Mouse (Mus musculus): ENCODE data around the gene Carmil1.
"Not testable (repeated sequence)": the region's sequence is repeated elsewhere in the genome, so short reads cannot be mapped to it uniquely, and the experiment has no call there.

Gene Carmil1

DNA sequence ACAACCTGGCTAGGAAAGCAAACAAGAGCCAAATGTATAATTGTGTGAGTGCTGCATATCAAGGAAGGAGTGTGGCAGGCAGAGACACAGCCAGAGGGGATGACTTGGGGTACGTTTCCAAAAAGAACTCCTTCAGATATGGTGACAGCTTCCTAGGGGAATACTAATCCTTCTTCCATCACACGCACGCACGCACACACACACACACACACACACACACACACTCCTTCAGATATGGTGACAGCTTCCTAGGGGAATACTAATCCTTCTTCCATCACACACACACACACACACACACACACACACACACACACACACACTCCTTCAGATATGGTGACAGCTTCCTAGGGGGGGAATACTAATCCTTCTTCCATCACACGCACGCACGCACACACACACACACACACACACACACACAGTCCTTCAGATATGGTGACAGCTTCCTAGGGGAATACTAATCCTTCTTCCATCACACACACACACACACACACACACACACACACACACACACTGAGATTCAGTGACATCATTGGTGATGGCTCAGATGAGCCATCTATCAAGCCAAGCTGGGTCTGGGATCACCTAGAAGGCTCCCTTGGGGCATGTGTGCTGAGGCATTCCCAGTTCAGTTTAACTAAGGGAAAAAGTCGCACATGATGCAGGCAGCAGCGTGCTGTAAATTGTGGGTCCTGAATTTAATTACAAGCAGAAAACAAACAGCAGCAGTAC lies 175.8 kb downstream of the Carmil1 start:
- not testable (repeated sequence) for DNase-seq (ENCODE audit: low spot score in 2 of 2)

DNA sequence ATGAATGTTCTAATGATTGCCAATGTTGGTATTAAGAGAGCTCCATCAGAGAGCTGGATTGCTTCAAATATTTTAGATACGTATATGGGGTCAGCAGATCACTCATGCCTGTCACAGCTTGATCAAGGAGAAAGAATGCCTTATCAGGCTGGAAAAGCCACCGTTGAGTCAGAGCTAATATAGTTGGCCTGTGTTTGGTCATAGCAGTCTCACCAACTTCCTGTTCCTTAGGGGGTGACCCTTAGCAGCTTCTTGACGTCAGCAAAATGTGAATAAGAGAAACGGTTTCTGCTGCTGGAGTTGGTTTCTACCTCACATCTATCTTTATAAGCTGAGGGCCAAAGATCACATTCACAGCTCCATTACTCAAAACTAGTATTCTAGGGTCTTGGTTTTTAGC lies 176.6 kb downstream of the Carmil1 start:
- DNase-seq (ENCODE audit: low spot score in 2 of 2): no peak

DNA sequence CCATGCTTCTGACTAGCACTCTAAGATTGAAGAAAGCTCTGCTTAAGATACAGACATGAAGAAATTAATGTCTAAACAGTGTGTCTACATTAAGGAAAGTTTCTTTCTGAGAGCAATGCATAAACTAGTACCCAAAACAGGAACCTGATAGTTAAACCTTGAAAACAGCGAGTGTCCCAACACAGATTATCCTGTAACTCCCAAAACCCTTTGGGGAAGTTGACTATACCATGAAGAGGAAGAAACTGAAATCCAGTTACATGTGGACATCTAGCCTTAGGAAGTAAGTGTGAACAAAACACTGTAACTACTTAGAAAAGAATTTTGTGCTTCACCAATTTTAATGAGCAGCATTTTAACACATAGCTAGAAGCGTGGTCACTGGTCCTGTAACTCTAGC lies 177.4 kb downstream of the Carmil1 start:
- no peak for DNase-seq (ENCODE audit: low spot score in 2 of 2)

DNA sequence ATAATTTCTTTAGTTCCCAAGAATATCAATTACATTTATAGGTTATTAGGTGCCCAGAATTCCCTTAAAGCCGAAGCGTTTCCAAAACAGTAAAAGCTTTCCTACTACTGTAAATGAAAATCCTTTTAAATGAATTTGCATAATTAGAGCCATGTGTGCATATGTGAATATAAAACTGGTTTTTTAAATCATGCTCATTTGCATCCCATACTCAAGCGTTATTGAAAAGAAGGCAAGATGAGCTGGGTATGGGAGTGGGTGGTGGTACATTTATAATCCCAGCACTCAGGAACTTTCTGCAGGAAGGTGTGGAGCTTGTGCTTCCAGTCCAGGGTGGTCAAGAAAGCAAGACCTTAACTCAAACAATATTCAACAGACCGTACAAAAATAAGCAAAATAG lies 178.3 kb downstream of the Carmil1 start:
- DNase-seq (ENCODE audit: low spot score in 2 of 2): no peak

DNA sequence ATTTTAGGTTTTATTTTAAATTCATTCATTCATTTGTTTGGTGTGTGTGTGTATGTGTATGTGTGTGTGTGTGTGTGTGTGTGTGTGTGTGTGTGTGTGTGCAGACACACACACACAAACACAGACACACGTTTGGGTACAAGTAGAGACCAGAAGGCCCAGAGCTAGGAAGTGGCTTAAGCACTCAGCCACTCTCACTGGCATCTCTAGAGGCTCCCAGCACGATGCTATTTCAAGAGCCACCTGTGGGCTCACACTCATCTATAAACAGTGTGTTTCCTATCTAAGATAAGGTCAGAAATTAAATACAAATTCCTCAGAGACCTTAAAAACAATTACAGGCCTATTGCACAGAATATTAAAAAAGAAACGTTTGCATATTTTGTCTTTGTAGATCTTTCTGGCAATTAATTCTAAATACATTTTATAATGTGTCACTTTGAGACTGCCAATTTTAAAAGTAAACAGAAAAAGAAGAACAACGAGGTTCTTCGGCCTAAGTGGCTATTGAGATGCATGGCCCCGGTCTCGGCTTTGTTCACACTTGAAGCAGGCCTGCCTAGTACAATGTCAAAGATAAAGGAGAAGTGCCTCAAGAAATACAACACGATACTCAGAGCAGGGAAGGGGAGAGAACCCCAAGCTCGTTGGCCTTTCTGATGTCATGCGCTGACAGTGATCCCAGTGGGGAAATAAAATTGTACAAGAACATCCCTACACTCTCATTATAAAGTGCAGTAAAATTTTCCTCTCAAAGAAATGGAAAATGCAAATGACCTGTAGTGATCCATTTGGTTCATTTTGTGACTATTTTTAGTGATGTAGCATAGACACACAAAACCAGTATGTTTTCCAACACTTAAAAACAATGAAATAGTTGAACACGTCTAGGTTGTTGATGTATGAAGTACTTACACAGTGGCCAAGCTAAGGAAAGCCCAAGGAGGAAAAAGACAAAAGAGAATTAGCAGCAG lies 179.2 kb downstream of the Carmil1 start:
- no peak for DNase-seq (ENCODE audit: low spot score in 2 of 2)

DNA sequence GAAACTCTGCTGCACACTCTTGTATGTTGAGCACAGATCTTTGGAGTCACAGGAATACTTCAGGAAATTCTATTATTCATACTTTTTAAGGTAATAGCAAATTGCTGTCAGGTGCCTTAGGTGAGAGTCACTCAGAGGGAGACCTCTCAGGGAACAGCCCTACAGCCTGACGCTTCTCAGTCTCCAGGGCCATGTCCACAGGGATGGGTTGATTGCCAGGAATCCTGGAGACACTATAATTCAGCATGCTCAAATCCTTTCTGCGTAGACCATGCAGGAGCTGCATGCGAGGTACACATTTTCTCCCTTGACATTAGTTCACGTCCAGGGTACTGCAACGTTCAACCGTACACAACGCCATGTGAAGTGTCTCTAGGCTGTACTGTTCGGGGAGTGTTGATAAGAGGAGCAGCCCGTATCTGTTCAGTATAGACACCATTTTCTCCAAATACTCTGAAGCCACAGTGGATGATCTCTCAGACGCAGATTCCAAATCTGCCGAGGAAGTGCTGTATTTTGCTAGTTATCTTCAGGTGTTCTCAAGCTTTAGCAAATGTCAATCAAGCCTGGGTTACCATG lies 180.0 kb downstream of the Carmil1 start:
- no peak for DNase-seq (ENCODE audit: low spot score in 2 of 2)

DNA sequence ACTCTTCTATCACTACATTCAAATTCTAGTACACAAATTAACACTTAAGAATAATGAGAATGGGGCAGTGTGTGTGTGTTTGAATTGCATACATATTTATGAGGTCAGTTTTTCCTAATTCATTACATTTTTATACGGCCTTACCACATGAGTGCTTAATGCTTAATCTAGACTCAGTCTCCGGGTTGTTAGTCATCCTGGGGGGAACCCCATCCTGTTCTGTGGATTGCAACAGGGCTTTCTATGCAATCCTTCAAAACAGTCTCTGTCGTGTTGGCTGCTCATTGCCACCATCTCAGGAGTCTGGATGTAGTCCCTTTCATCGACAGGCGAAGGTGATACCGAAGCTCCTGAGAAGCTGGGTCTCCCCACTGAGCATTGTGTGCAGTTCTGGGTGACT lies 184.0 kb downstream of the Carmil1 start:
- no peak for DNase-seq (ENCODE audit: low spot score in 2 of 2)

DNA sequence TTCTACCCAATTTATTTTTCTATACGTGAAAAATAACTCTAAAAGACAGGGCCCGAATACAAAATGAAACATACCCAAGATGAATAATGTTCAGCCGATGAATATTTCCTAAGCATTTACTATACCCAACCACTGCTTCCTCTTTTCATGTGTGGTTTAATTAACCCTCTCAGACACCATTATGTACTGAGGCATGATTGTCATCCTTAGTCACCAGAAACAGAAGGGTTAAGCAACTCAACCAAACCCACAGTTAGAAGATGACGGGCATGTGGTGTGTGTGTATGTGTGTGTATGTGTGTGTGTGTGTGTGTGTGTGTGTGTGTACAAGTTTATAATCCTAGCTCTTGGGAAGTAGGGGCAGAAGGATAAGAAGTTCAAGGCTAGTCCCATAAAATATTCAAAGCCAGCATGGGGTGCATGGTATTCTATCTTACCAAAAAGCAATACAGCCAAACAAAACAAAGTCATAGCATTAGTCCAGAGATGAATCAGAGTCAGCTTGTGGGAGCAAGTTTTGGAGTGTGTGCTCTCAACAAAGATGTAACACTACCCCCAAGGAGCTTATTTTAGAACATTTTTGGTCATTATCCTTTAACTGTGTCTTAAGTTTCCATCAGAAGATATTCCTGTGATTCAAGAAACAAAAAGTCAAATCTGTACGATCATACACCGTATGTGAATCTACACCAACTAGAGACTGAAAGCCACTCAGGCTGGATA lies 185.6 kb downstream of the Carmil1 start:
- no peak for DNase-seq (ENCODE audit: low spot score in 2 of 2)

DNA sequence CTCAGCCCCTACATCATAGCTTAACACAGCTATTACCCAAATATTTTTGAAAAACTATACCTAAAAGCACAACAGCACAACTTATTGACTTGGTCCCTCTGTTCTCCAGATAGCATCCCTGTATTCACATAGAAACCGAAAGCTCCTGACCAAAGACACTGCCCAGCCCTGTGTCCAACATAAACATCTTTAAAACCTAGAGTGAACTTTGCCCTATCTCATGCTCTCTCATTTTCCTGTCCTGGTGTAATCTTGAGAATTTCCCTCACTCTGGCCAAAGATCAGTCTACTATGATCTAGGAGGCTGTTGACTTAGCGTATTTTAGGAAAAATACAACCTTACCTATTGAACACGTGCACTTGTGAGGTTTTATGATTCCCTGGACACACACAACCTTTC lies 187.5 kb downstream of the Carmil1 start:
- DNase-seq (ENCODE audit: low spot score in 2 of 2): no peak

DNA sequence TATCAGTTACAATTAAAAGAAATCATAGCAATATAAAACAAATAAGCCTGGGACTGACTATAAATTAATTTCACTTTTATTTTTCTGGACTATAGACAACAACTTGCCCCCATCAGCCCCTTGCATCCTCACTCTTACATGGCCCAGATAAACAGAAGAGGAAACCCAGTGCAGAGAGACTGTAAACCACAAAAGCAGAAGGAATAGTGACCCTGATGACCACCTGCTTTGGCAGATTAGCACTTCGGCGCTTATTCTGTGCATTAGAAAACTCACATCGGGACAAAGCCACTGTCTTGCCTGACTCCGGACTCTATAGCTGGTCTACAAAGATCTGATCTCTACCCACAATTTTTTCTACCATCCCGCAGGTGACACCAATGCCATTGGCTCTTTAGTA lies 188.5 kb downstream of the Carmil1 start:
- no peak for DNase-seq (ENCODE audit: low spot score in 2 of 2)

DNA sequence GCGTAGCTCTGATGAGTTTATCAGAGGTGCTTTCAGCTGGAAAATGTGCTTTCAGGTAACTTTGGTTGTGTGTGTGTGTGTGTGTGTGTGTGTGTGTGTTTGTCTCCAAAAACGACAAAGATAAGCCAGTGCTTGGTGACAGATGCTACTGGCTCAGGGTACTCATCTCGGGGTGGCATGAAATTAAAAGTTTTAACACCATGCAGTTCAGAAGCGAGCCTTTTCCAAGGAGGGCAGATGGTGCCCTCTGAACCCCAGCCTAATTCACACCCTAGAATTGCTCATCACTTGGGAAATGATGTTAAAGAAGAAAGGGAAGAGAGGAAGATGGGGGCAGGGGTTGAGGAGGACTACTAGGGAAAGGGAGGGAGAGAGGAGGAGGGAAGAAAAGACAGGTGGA lies 198.4 kb downstream of the Carmil1 start:
- DNase-seq (ENCODE audit: low spot score in 2 of 2): no peak

DNA sequence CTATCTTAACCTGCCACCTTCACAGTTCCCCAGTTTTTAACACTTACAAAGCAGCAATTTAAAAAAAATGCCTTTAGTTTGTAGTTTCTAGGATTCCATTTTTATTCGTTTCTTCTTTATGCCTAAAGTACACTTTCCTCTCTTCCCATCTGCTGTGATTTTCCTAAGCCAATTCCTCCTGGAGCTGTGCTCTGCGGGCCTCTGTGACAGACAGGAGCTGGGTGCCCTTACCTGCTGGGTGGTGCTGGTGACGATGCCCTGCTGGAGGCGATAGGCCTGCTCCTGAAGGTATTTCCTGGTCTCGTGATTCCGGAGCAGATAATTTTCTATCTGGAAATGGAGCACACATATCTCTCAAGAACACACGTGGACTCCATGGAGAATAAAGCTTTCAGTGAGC lies 198.9 kb downstream of the Carmil1 start:
- no peak for DNase-seq (ENCODE audit: low spot score in 2 of 2)

DNA sequence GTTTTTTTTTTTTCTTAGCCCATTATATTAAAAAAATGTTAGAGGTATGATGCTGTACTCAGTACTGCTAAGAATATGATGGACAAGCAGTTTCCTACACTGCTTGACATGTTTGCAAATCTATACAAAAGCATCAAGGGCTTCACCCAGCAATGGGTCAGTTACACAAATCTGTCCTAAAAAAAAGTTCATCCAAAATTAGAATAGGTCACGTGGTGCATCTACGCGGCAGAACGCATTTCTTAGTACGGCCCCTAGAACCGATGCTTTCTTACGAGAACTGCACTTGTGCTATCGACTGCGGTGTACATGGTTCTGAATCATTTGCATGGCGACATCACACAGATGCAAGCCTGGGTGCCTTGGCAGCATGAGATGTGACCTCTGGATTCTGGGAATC lies 208.0 kb downstream of the Carmil1 start:
- no peak for DNase-seq (ENCODE audit: low spot score in 2 of 2)

DNA sequence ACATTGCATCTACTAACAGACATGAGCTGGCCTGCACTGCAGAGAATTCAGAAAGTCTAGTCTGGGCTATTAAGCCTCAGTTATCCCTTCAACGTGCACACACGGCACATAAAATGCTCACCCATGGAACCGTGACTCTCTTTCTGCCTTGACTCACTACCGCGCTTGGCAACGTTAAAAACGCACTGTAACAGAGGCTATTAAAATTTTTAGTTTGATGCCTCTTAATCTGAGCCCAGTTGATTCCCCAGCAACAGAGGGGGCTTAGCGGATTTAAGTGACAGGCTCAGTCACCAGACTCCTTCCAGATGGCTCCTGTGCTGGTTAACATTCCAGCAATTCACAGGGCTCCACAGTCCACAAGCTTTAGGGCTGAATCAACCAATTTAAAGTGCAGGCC lies 213.0 kb downstream of the Carmil1 start:
- no peak for DNase-seq (ENCODE audit: low spot score in 2 of 2)

DNA sequence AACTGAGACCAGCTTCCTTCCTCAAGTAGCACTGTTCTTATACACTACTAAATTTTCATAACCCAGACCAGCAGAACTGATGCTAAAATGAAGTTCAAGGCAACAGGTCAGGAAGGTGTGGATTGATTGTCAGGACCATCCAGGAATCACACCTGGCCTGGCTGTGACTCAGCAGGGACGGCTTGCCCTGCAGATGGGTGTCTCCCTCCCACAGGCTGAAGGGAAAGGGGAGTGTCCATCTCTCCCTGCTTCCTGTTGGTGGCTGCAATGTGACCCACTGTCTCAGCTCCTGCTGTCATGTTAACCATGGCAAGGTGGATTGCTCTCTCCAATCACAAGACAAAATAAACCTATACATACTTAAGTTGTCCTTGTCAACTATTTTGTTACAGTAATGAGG lies 215.1 kb downstream of the Carmil1 start:
- no peak for DNase-seq (ENCODE audit: low spot score in 2 of 2)

DNA sequence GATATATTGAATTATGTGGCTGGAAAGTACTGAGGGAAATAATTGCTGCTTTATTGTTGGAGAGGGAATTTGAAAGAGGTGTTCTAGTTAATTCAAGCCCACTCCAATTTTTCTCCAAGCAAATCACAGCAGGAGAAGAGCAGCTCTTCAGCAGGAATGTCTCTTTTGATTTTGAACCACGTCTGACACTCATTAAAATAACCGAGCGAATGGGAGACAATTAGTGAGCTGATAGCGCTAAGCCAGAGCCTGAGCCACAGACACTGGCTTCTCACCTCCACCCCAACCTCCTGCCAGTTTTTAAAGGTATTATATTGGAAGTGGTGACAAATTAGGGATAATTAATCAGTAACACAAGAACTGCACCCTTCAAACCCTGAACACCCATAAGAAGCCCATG lies 217.8 kb downstream of the Carmil1 start:
- no peak for DNase-seq (ENCODE audit: low spot score in 2 of 2)

DNA sequence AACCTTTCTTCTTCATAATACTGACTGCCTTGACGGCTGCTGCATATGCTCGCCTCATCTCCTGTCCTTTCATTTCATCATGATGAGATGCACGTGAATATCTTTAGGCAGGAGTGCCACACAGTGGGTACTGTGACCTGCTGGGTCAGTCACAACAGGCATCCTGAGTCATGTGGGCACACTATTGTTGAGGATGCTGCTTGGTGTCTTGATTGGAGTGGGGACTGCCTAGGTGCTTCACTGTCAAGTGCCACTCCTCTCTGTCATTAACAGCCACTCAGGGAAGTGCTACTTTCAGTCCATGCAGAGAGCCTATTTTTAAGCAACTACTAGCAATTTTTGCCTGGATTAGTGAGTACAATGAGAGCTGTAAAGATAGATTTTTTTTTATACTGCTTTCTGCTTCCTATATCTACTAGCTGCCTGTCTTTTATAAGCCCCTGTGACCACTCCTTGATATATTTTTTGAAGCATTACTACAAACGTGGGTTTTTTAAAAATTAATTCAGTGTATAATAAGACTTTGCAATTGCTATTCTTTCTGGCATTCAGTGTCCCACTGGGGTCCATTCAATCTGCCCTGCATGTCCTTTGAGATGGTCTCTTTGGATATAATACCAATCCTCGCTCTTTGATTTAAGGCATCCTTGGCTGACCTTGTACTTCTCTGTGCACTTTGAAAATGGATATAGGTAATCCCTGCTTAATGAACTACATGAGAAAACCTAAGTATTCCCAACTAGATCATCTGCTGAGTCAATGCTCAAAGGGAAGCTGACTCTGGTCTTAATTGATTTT lies 225.3 kb downstream of the Carmil1 start:
- no peak for DNase-seq (ENCODE audit: low spot score in 2 of 2)

DNA sequence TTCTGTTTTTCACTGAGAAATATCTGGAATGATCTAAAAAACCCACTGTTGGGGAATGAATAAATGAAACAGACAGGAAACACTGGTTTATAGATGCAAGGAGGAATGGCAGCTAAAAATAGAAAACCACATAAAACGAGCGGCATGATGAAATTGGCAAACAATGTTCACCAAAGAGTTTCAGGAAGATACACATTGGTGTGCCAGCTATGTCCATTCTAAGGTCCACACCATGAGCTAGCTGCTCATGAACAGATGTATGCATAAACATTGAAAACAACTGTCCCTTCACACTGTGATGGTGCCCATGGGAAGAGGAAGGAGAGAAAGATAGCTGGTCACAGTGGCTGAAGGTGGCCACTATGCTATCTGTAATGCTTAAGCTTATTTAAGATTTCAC lies 229.1 kb downstream of the Carmil1 start:
- no peak for DNase-seq (ENCODE audit: low spot score in 2 of 2)

DNA sequence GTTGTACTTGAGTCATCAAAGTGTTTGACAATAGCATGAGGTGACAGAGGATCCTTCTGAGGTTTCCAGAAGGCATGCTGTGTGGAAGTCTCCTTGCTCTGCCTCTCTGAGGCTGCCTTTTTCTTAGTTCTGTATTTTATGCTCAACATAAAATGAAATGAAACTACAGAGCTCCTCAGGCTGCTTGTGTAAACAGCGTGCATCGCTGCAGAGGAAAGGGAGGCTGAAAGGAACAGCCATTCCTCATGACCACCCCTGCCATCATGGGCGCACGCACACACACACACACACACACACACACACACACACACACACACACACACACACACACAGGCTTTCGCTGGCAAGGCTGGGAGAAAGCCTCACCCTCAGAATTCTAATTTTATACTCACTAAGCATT lies 230.3 kb downstream of the Carmil1 start:
- no peak for DNase-seq (ENCODE audit: low spot score in 2 of 2)

DNA sequence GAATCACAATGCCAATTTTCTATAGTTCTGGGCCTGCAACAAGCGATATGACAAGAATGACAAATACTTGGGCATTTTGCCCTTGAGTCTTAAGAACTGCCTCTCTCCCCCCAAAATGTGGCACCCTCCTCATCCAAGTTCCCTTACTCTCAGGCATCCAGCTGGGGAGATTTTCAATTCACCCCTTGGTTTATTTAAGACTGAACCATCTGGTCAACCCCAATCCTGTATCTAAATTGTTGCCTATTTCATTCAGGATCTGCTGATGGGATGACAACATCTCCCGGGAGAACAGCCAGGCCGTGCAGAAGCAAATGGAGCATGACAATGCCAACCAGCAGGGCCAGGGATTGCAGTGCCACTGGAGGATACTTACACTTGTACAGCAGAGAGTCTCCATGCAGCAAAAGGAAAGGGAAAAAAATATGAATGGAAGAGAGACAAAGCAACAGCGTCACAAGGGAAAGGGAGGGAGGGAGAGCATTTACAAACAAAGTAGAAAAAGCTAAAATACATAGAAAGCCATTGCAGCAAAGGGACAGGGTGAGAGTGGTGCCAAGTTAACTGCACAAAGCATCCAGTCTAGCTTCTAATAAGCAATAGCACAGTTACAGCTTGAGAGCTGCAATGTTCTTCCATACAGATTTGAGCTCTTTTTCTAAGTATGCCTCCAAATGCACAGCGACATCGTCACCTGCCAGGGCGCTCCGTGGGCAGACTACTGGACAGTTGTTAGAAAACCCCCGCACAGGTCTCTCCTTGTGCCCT lies 231.1 kb downstream of the Carmil1 start:
- peak; percentile 63 to 80 for DNase-seq (ENCODE audit: low spot score in 2 of 2)
